Mouse (Mus musculus): Measurements from ENCODE around the gene Slc9a9.

Slc9a9 gene

GRCm38 (mm10) chr9:95168487-95169008 lies 498.8 kb downstream of the Slc9a9 start:
- DNase-seq, result no peak

DNA sequence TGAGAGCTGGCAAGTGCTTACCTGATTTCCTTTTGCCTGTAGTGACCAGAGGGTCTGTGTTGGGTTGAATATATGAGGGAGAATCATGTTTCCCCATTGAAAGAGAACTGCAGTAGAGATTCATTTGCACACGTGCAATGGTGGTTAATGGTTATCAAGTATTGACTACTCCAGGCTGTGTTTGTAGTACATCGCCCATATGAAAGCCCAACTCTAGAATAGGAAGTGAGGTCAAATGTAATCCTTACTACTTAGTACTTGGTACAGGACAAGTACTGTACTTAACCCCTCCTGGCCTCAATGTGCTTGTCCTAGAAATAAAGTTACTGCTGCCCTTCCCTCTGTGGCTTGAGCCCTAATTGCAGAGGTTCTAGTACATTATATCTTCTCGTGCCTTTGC lies 508.5 kb downstream of the Slc9a9 start:
- DNase-seq, result no peak

- DNase-seq, result no peak
Measured at GRCm38 (mm10) chr9:95180005-95180404, 510.3 kb downstream of the Slc9a9 start.

DNA sequence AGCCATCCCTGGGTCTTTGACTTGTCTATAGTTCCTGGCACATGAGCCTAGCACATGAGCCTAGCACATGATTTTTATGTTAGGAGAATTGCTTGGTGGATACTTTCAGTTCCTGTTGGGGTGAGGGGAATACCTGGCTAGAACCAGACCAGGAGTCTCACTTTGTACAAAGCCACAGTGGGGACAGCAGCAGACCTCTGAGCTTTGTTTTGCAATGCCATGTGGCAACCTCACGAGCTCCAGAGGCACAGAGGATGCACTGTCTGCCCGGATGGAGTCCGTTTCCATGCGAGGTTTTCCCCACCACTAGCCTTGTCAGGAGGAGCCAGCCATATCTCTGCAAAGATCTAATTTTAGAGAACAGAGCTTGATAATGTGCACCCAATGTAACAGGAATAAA lies 510.9 kb downstream of the Slc9a9 start:
- DNase-seq, result no peak

DNA sequence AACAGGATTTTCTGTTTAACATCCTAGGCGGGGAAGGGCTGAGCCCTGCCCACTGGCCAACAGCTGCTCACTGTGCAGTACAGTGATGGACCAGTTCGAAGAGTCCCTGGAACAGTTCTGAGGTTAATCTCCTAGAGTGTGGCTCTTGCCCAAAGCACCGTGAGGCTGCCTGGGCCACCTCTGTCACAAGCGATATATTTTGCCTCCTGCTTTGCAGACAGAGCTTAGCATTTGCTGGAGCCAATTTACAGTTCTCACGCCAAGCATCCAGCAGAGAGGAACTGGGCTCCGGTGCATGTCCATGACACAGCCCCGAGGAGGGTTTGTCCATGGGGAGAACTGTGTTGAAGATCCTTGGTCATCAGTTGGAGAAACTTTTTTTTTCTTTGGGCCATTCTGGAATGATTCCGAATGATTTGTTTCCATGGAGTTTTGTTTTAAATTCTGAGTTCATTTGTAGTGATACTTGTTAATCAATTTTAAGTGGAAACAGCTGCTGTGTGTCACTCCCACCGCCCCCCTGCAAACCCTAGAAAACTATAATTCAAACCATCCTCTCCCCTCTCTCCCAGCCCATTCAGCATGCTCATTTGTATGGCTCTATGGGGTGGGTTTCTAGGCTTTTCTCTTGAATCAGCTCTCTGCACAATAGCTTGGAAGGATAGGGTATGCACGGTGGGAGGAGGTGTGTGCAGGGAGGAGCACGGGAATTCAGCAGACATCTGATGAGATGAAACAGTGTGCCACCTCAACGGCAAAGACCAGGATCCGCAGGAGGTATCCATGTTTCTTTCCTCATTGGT lies 511.7 kb downstream of the Slc9a9 start:
- DNase-seq, result no peak

- no peak for DNase-seq
Measured at GRCm38 (mm10) chr9:95182272-95182671, 512.6 kb downstream of the Slc9a9 start.

DNA sequence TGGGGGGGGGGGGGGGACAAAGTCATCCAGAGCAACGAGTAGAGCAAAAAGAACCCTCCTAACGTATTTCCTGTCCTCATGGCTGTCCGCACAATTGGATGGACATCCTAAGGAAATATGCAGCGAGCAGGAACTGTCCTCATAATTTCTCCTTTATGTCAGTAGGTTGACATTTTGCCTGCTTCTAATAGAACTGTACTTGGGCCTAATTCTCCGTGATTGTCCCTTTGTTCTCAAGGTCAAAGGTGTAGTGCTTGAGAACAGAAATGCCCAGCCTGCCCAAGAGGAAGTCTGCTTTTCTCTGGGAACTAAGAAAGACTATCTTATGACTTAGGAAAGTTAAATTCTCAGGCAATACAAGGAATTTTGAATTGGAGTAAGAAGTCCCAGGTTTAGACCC lies 514.7 kb downstream of the Slc9a9 start:
- DNase-seq, result no peak

DNA sequence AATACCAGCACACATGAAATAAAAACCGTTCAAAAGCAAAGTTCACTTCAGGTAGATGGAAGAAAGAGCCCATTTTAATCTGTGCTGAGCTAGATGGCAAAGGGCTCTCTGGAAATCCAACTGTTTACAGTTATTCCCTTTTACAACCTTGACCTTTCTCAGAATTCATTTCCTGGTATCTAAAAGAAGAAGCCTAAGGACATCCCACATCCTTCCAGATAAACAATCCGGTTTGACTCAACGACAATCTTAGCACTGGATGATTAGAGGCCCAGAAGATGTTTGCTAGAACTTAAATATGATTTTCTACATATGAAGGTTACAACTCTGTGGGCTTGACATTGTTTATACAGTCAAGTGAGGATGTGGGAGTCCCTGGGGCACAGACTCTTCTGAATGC lies 516.1 kb downstream of the Slc9a9 start:
- no peak for DNase-seq

DNA sequence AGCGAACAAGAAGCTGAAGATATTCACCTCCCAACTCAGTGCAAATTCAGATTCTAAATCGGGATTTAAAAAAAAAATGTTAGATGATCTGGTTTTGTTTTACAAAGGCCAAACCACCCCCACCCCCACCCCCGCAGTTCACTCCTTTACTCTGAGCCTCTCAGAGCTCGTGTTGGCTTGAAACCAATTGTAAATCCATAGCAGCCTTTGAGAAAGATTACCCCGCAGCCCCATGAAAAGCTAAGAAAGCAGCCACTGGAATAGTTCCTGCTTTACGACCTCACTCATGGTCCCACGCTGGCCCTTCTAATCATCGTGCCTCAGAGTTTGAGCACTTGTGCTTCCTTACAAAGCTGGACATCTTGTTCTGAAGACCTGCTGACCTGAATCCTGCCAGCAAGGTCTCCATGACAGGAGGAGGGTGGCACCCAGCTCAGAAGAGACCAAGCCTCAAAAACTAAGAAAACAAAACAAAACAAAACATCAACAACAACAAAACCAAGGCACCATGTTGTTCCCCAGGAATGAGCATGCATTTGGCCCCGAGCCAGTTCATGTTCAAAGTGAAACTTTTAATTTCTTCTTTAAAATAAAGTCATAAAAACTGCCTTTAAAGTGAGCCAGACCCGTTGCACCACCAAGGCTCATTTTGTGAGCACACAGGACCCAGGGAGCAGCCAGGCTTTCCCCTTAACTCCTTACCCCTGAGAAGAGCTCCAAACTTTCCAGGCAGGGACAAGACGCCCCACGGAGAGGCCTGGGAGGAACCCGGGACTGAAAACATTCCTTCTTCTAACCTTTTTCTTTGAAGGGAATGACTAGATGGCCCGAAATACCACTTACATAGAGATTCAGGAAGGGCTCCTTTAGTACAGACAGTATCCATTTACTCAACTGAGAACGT lies 516.9 kb downstream of the Slc9a9 start:
- DNase-seq, result no peak

DNA sequence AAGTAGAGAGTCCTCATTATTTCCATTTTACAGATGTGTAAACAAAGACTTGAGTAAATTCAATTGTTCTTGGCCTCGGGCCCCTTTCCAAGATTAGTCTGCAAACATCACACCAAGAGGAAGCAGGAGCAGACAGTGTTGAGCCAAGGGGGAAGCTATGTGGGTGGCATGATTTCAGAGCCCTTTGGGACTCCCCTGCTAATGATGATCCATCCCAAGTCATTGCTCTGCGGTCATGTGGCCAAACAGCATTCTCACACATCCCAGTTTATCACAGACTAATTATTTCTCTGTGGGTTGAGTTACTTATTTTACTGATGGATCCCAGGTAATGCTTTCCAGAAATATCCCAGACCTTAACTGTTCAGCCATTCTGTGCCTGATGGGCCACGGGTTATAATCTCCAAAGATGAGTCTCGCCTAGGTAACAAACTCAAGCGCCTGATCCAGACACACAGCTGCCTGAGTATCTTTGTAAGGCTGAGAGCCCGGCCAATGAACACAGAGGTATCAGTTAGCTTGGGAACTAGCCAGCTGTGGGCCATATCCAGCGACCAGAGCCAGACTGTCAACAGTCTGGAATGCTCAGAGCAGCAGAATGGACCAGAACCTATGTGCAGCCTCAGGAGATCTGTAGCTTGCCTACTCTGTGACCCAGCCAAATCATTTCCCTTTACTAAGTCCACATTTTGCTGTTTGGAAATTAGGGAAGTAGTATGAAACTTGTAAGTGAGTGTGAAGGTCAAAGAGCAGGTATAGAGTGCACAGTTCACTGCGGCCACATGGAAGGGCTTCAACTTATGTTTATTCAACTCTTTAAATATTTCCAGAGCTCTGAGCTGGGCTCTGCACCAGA lies 518.9 kb downstream of the Slc9a9 start:
- no peak for DNase-seq

- DNase-seq, result no peak
Measured at GRCm38 (mm10) chr9:95189218-95189605, 519.5 kb downstream of the Slc9a9 start.

GRCm38 (mm10) chr9:95191442-95191841 lies 521.7 kb downstream of the Slc9a9 start:
- no peak for DNase-seq

DNA sequence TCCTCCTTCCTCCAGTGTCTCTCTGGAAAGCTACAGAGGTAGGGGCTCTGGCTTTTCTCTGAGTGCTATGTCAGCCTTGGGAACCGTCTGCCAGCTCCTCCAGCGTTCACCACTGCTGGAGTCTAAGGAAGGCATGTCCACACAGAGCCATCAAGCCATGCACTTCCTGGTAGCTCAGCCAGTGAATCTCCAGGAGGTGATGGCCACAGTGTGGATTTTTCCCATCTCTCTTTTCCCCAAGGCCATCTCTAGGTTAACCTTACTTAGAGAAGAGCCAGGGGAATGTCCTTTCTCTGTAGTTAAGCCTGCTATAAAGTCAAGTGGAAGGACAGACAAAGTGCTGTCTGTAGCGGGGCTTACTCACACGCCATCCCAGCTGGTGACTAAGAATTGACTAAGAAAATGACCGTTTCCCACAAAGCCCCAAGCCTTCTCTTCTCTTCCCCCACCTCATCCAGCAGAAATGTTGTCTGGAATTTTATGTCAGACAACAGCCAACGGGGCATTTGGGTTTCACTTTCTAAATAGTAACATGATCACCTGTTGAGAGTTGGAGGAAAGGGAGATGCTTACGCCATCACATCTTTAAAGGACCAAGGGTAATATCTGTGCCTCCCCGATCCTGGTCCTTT lies 523.3 kb downstream of the Slc9a9 start:
- DNase-seq, result no peak

- DNase-seq, result no peak
Measured at GRCm38 (mm10) chr9:95193672-95194071, 524.0 kb downstream of the Slc9a9 start.

- no peak for DNase-seq
Measured at GRCm38 (mm10) chr9:95194158-95194557, 524.4 kb downstream of the Slc9a9 start.

DNA sequence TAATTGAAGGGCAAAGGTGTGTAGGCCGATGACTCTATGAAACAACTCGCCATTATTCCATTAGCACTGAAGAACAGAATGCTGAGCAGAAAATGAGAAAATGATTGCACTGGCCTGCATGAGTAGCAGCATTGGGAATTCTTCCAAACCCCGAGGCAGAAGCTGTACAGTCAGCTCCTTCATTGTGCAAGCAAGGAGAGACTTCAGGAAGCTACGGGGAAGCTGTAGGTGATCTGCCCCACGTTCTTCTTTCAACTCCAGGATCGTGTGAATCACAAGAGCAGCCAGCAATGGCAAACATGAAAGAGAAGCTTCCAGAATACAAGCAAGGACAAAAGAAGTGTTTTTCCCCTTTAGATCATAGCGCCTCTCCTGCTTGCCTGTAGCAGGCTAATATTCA lies 538.0 kb downstream of the Slc9a9 start:
- DNase-seq, result no peak

GRCm38 (mm10) chr9:95208681-95209080 lies 539.0 kb downstream of the Slc9a9 start:
- DNase-seq, result no peak

DNA sequence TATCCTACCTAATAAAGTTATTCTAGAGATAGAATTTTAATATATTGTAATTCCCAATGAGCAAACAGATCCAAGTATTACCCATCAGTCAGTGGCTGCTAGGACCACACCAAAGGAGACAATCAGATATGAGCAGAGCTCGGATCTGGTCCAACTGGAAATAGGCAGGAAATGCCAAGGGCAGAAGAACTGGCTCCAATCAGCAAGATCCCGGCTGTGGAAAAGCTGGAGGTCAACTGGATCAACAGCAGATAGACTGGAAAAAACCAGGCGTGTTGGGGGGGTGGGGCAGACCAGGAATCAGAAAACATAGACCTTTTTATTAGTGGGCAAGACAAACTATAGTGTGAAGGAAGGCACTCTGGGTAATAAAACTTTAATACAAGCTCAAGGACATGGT lies 550.3 kb downstream of the Slc9a9 start:
- DNase-seq, result no peak

DNA sequence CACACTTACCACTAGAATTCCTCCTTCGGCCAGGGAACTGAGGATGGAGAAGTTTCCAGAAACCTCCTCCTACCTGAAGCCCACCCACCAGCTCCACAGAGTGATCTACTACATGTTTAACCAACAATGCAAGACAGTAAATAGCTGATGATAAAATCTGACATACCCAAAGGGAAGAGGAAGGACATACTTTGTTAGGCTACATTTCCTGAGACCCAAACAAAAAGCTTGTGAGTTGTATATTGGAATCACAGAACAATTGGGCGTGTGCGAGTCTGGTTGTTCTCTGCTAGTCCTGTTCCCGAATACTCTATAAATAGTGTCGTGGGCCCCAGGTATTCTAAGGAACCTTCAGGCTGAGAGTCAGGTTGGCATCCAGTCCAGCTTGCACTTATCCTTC lies 551.6 kb downstream of the Slc9a9 start:
- DNase-seq, result no peak

GRCm38 (mm10) chr9:95226986-95227385 lies 557.3 kb downstream of the Slc9a9 start:
- DNase-seq, result no peak

- DNase-seq, result no peak
Measured at GRCm38 (mm10) chr9:95228123-95228522, 558.4 kb downstream of the Slc9a9 start.

GRCm38 (mm10) chr9:95229147-95229546 lies 559.4 kb downstream of the Slc9a9 start:
- no peak for DNase-seq
